Mouse (Mus musculus) thymus, adult 2 months (tissue): Measurements from ENCODE around the gene Helz. TPM values are rescaled to one million over a fixed set of nuclear protein-coding genes. Genes with fewer than 3 reads are reported as not detected.

ENCODE experiments used
- DNase-seq: peaks from one replicate; pipeline ENCODE4 v3.0.0; 2021
- H3K27ac ChIP-seq: fragments of 200-500 bp; 2 replicates; pipeline ENCODE4 v1.5.1; 2012; ENCODE audit warnings: low read length, control low read depth; ENCODE audit not compliant: control insufficient read depth, insufficient read depth
- H3K27me3 ChIP-seq: fragments of 200-500 bp; 2 replicates; pipeline ENCODE4 v1.6.1; 2012; ENCODE audit warnings: mild to moderate bottlenecking, low read length, moderate library complexity, mixed read lengths; ENCODE audit not compliant: control insufficient read depth, insufficient read depth
- H3K36me3 ChIP-seq: fragments of 200-500 bp; 2 replicates; pipeline ENCODE4 v1.6.1; 2012; ENCODE audit warnings: mild to moderate bottlenecking, low read length, moderate library complexity; ENCODE audit not compliant: control insufficient read depth, insufficient read depth
- H3K4me1 ChIP-seq: fragments of 200-500 bp; replicated peaks from 2 replicates; pipeline ENCODE4 v1.6.1; 2012; ENCODE audit warnings: low read length; ENCODE audit not compliant: control insufficient read depth, insufficient read depth
- H3K4me3 ChIP-seq: fragments of 200-500 bp; 2 replicates; pipeline ENCODE4 v1.5.1; 2012; ENCODE audit warnings: mild to moderate bottlenecking, low read length, control low read depth, moderate library complexity; ENCODE audit not compliant: control insufficient read depth, insufficient read depth
- CTCF ChIP-seq: fragments of 200-500 bp; IDR thresholded peaks from 2 replicates; pipeline ENCODE4 v1.5.1; 2012; ENCODE audit warnings: mild to moderate bottlenecking, control low read depth, low read length, moderate library complexity, borderline replicate concordance; ENCODE audit not compliant: control insufficient read depth, poor library complexity, insufficient read depth; ENCODE audit errors: extremely low read depth
- POLR2A ChIP-seq: fragments of 200-500 bp; IDR thresholded peaks from 2 replicates; pipeline ENCODE4 v1.6.1; 2012; ENCODE audit warnings: mild to moderate bottlenecking, low read length, control low read depth, moderate library complexity; ENCODE audit not compliant: control insufficient read depth, poor library complexity, insufficient read depth; ENCODE audit errors: extremely low read depth
- WGBS: fragments of 180-500 bp; shearing (Covaris S2); methylation state at CpG from one replicate; pipeline ENCODE4 v1.1.7; 2018; 5-methylcytosine and 5-hydroxymethylcytosine counted together
- polyA plus RNA-seq: library from polyadenylated mRNA; depleted of rRNA; stranded (reverse); fragments of >200 nt; gene quantifications from 2 replicates; pipeline ENCODE4 v1.2.3, GENCODE M21; 2012; rRNA removed

The Helz gene
- polyA plus RNA-seq, 1 experiment = 66.9 TPM

DNA sequence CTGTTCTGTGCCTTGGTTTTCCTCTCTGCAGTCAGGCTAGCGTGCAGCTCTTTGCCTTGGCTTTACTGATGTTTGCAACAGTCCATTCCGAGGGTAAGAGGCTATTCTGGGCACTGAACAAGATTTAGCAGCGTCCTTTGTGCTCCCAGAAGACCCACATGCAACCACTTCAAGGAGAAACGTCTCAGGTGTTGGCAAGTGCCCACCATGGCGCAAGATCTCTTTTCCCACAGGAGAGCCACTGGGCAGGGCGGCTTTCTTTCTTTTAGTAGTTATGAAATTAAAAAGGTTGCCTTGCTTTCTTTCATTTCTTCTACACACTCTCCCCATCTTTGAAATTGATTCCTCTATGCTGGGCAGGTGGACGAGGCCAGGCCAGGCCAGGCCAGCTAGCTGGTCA is 181.4 kb downstream of the Helz start:
- TF ChIP-seq POLR2A (no peak), CTCF (no peak)
- 74% methylated on average over 7 of the region's 7 CpGs for WGBS
- Histone ChIP-seq H3K36me3 (no peaks in the 10 kb centered on the region), H3K27me3 (no peaks in the 10 kb centered on the region), H3K27ac (no peak overlapping the region), H3K4me3 (no peak overlapping the region), H3K4me1 (no peaks in the 10 kb centered on the region)
- no peak for DNase-seq

DNA sequence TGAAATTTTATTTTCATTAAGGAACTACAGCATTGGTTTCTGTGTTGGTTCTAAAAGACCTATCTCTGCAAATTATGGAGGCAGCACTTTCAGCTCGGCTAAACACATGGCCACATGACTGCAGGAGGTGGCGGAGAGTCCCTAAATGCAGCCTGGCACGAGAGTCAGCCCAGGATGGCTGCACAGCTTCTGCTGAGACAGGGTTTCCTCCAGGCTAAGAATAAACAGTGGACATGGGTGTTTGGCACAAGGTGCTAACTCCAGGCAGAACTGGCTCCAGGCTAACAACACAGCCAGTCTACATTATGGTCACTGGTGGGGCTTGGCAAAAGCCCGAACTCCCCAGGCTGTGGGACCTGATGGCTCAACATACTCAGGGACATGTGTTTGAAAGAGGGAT is 183.2 kb downstream of the Helz start:
- H3K27me3 ChIP-seq = no peaks in the 10 kb centered on the region
- DNase-seq = no peak
- no peaks in the 10 kb centered on the region for H3K36me3 ChIP-seq
- WGBS = 82% methylated on average over 4 of the region's 4 CpGs
- no peak overlapping the region for H3K4me3 ChIP-seq
- H3K4me1 ChIP-seq = no peaks in the 10 kb centered on the region
- H3K27ac ChIP-seq = no peak overlapping the region
- TF ChIP-seq POLR2A (no peak), CTCF (no peak)

DNA sequence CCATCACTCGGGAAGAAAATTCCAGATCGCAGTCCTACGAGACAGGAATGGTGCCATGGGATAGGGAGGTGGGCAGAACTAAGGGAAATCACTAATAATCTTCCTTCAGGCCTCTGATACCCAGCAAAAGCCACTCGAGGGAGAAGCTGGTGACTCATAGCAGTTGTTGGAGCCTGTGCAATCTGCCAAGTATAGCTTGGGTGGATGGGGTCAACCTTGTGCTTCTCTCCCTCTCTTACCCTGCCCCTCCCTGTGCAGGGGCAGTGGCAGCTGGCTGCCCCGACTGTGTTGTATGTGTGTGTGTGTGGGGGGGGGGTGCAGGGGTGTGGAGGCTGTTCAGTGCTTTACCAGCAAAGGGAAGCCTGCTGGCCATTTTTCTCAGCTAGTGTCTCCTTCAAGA is 183.8 kb downstream of the Helz start:
- Histone ChIP-seq H3K27ac (no peak overlapping the region), H3K36me3 (no peaks in the 10 kb centered on the region), H3K27me3 (no peaks in the 10 kb centered on the region), H3K4me1 (no peaks in the 10 kb centered on the region), H3K4me3 (no peak overlapping the region)
- no peak for TF ChIP-seq POLR2A
- no peak for DNase-seq
- 72% methylated on average over 5 of the region's 5 CpGs for whole genome bisulfite sequencing

DNA sequence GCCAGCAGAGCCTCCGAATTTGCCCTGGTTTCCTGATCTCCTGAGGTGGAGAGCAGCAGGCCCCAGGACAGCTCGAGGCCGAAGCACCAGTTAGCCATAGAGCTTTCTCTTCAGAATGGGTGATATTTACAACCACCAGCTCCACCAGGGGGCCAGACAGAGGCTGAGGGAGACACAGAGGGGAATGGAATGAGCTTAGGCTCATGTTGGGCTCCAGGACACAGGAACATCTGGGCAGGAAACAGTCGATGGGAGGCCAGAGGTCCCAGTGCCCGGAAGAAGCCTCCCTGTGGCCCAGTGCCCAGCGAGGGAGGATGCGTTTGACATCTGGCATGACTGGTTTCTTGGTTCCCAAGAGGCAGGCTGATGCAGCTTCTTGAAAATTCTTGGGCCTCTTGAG is 186.4 kb downstream of the Helz start:
- Histone ChIP-seq H3K27me3 (no peaks in the 10 kb centered on the region), H3K4me3 (no peak overlapping the region), H3K27ac (no peak overlapping the region), H3K36me3 (no peaks in the 10 kb centered on the region), H3K4me1 (peaks cover 8% of the 10 kb centered on the region)
- TF ChIP-seq POLR2A (no peak), CTCF (no peak)
- DNase-seq = no peak
- WGBS = 52% methylated on average over 7 of the region's 7 CpGs

DNA sequence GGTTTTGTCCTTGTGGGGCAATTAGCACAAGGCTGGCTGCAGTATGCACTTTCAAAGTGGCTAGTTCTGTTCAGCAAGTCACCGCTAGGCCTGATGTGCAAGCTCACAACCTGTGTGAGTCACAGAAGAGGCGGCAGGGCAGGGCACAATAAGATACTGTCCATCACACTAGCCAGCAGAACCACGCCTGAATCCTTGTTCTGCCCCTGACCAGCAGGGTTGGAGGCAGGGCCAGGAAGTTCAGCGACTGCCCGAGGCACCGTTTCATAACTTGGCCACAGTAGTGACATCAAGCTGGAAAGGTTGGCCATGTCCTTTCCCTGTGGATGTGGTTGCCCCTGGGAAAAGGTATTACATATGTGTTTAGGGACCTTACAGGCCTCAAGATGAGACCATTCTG is 190.2 kb downstream of the Helz start:
- Histone ChIP-seq H3K4me1 (peaks cover 8% of the 10 kb centered on the region), H3K27ac (no peak overlapping the region), H3K4me3 (no peak overlapping the region), H3K36me3 (no peaks in the 10 kb centered on the region), H3K27me3 (no peaks in the 10 kb centered on the region)
- TF ChIP-seq CTCF (no peak), POLR2A (no peak)
- DNase-seq = no peak
- 92% methylated on average over 6 of the region's 6 CpGs for whole genome bisulfite sequencing

DNA sequence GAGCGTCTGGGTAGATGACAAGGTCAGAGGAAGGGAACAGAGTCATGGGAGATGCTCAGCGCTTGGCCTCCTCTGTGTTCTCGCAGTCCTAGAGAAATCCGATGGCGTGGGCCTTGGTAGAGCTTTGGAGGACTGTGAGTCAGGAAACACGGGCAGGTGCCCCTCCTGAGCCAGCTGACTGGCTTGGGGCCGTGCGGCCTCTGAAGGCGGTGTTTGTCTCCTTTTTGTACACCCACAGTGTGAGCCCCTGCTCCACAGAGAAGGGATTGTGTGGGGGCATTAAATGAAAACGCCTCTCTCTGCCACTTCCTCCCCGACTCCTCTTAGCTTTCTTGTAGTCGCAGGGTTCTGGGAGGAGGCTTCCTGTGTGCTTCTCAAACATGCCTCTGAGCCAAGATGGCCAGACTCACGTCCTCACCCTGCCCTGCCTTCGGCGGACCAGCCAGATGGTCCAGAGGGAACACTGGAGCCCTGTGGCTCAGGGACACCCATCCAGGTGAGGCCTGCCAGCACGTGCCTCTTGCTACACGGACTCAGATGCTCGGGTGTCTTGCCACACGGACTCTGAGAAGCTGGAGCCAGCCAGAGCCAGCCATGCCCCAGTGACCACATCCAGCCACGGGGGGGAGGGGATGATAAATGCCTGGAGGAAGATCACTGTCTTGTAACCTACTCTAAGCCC is 190.8 kb downstream of the Helz start:
- Histone ChIP-seq H3K36me3 (no peaks in the 10 kb centered on the region), H3K27me3 (no peaks in the 10 kb centered on the region), H3K4me1 (peaks cover 8% of the 10 kb centered on the region), H3K4me3 (no peak overlapping the region), H3K27ac (no peak overlapping the region)
- DNase-seq = no peak
- TF ChIP-seq CTCF (no peak), POLR2A (no peak)
- WGBS = 66% methylated on average over 20 of the region's 20 CpGs

DNA sequence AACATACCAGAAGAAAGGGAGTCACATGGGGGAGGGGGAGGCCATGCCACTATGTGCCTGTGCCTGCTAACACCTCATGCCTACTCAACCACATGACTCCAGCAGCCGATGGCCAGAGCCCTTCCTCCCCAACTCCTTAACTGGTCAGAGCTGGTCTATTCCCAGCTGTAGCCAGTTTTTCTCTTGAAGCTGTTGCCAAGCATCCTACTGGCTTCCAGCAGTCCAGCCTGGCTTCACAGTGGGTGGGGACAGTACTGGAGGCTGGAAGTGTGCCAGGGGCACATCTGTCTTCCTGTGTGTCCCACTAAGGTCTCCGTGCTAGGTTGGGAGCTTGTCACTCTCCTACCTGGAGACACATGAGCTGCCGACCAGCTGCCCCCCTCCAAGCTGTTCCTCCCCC is 195.4 kb downstream of the Helz start:
- Histone ChIP-seq H3K4me1 (peaks cover 8% of the 10 kb centered on the region), H3K27ac (no peak overlapping the region), H3K27me3 (no peaks in the 10 kb centered on the region), H3K4me3 (no peak overlapping the region), H3K36me3 (no peaks in the 10 kb centered on the region)
- no peak for DNase-seq
- TF ChIP-seq CTCF (no peak), POLR2A (no peak)
- 80% methylated on average over 3 of the region's 3 CpGs for WGBS

Other genes with a start within 250 kb of the Helz start
- 11.3 and 12.2 TPM in 2 replicates for gene Pitpnc1, start 77.2 kb upstream of the Helz start, polyA plus RNA-seq
- gene Psmd12, start 68.4 kb upstream of the Helz start, polyA plus RNA-seq = 15.8 and 17.0 TPM in 2 replicates
- gene Cacng1, start 168.6 kb downstream of the Helz start, polyA plus RNA-seq = 0.18 and 0.33 TPM in 2 replicates
- gene Cacng4, start 246.6 kb downstream of the Helz start, polyA plus RNA-seq = 4.8 and 9.0 TPM in 2 replicates